Mouse (Mus musculus) limb, embryonic 12.5 days (tissue): ENCODE measurements around the gene Sacs. TPM values are rescaled to one million over a fixed set of nuclear protein-coding genes. Genes with fewer than 3 reads are reported as not detected.

Experiments
- ATAC-seq: fragments of 200-750 bp; cut with Nextera tagmentation; 2 replicates; pipeline ENCODE4 v1.8.0; 2017; ENCODE audit warnings: low read depth, moderate TSS enrichment; ENCODE audit not compliant: insufficient number of reproducible peaks, insufficient read depth, low FRiP score, low TSS enrichment
- H3K27ac ChIP-seq: fragments of 300-500 bp; sonication (generic); 2 replicates; pipeline ENCODE4 v1.5.1; 2016; ENCODE audit warnings: mild to moderate bottlenecking, moderate library complexity
- H3K27me3 ChIP-seq: fragments of 300-500 bp; sonication (generic); 2 replicates; pipeline ENCODE4 v1.6.1; 2016; ENCODE audit warnings: mild to moderate bottlenecking, moderate library complexity
- H3K36me3 ChIP-seq: fragments of 300-500 bp; sonication (generic); 2 replicates; pipeline ENCODE4 v1.6.1; 2016; ENCODE audit warnings: mild to moderate bottlenecking, moderate library complexity
- H3K4me1 ChIP-seq: fragments of 300-500 bp; sonication (generic); replicated peaks from 2 replicates; pipeline ENCODE4 v1.6.1; 2016
- H3K4me2 ChIP-seq: fragments of 300-500 bp; sonication (generic); 2 replicates; pipeline ENCODE4 v1.6.1; 2016; ENCODE audit warnings: mild to moderate bottlenecking, moderate library complexity
- H3K4me3 ChIP-seq: fragments of 300-500 bp; sonication (generic); replicated peaks from 2 replicates; pipeline ENCODE4 v1.5.1; 2016; ENCODE audit warnings: mild to moderate bottlenecking
- H3K9ac ChIP-seq: fragments of 300-500 bp; sonication (generic); replicated peaks from 2 replicates; pipeline ENCODE4 v1.6.1; 2016; ENCODE audit warnings: mild to moderate bottlenecking, moderate library complexity
- H3K9me3 ChIP-seq: fragments of 300-500 bp; sonication (generic); 2 replicates; pipeline ENCODE4 v1.6.1; 2016; ENCODE audit warnings: mild to moderate bottlenecking, moderate library complexity
- WGBS: fragments of 180-500 bp; shearing (Covaris S2); methylation state at CpG from one replicate; pipeline ENCODE4 v1.1.7; 2016; 5-methylcytosine and 5-hydroxymethylcytosine counted together
- polyA plus RNA-seq: library from polyadenylated mRNA; unstranded; fragments of >200 nt; fragmentation: Nextera tagmentation; extraction: Ambion mirVana; gene quantifications from 2 replicates; pipeline ENCODE4 v1.2.1, GENCODE M21; 2016

The Sacs gene
- polyA plus RNA-seq, 1 experiment from 2014 or later, result 3.4 TPM

- 96% methylated on average over 6 of the region's 6 CpGs for WGBS
These were observed 73.5 kb downstream of the Sacs start for GRCm38 (mm10) chr14:61211754-61212153.

GRCm38 (mm10) chr14:61221166-61221565 lies 82.9 kb downstream of the Sacs start:
- ATAC-seq, result no peak
- H3K36me3 ChIP-seq, result no peaks in the 10 kb centered on the region
- H3K9me3 ChIP-seq, result no peaks in the 10 kb centered on the region
- H3K4me2 ChIP-seq, result no peak overlapping the region
- no peak overlapping the region for H3K9ac ChIP-seq
- H3K4me1 ChIP-seq, result peaks cover 12% of the 10 kb centered on the region
- WGBS, result 44% methylated on average over 5 of the region's 5 CpGs
- no peak overlapping the region for H3K27ac ChIP-seq
- no peak overlapping the region for H3K4me3 ChIP-seq
- H3K27me3 ChIP-seq, result no peaks in the 10 kb centered on the region

More at GRCm38 (mm10) chr14:61211754-61212153, 73.5 kb downstream of the Sacs start:
- Histone ChIP-seq H3K9me3 (0 out of 2 replicates have a peak, but pooled peaks cover 3% of the 10 kb centered on the region), H3K4me1 (no peaks in the 10 kb centered on the region), H3K27ac (no peak overlapping the region), H3K4me2 (no peak overlapping the region), H3K4me3 (no peak overlapping the region), H3K9ac (no peak overlapping the region), H3K27me3 (no peaks in the 10 kb centered on the region), H3K36me3 (peaks cover 54% of the 10 kb centered on the region)
- no peak for ATAC-seq

- Histone ChIP-seq H3K4me3 (no peak overlapping the region), H3K36me3 (no peaks in the 10 kb centered on the region), H3K27ac (no peak overlapping the region), H3K4me1 (peaks cover 12% of the 10 kb centered on the region), H3K4me2 (no peak overlapping the region), H3K27me3 (no peaks in the 10 kb centered on the region), H3K9ac (no peak overlapping the region), H3K9me3 (no peaks in the 10 kb centered on the region)
- no peak for ATAC-seq
- 9% methylated on average over 6 of the region's 6 CpGs for WGBS
These were observed 84.2 kb downstream of the Sacs start for GRCm38 (mm10) chr14:61222506-61222905.

GRCm38 (mm10) chr14:61223740-61224139 lies 85.5 kb downstream of the Sacs start:
- Histone ChIP-seq H3K36me3 (no peaks in the 10 kb centered on the region), H3K27me3 (no peaks in the 10 kb centered on the region), H3K9ac (no peak overlapping the region), H3K4me1 (peaks cover 12% of the 10 kb centered on the region), H3K9me3 (no peaks in the 10 kb centered on the region), H3K4me3 (no peak overlapping the region), H3K27ac (no peak overlapping the region), H3K4me2 (no peak overlapping the region)
- 38% methylated on average over 4 of the region's 4 CpGs for WGBS
- no peak for ATAC-seq

GRCm38 (mm10) chr14:61224387-61225077 lies 86.3 kb downstream of the Sacs start:
- 84% methylated on average over 5 of the region's 5 CpGs for WGBS
- ATAC-seq, result no peak
- H3K4me1 ChIP-seq, result peaks cover 12% of the 10 kb centered on the region
- no peak overlapping the region for H3K4me2 ChIP-seq
- no peaks in the 10 kb centered on the region for H3K36me3 ChIP-seq
- H3K27me3 ChIP-seq, result no peaks in the 10 kb centered on the region
- H3K4me3 ChIP-seq, result no peak overlapping the region
- no peak overlapping the region for H3K27ac ChIP-seq
- no peak overlapping the region for H3K9ac ChIP-seq
- H3K9me3 ChIP-seq, result no peaks in the 10 kb centered on the region

GRCm38 (mm10) chr14:61226151-61226550 lies 87.9 kb downstream of the Sacs start:
- Histone ChIP-seq H3K36me3 (no peaks in the 10 kb centered on the region), H3K9ac (no peak overlapping the region), H3K27me3 (no peaks in the 10 kb centered on the region), H3K4me2 (no peak overlapping the region), H3K4me1 (peaks cover 12% of the 10 kb centered on the region), H3K9me3 (no peaks in the 10 kb centered on the region), H3K27ac (no peak overlapping the region), H3K4me3 (no peak overlapping the region)
- WGBS, result 70% methylated on average over 1 of the region's 1 CpGs
- no peak for ATAC-seq

- Histone ChIP-seq H3K9ac (no peak overlapping the region), H3K4me3 (no peak overlapping the region), H3K27ac (no peak overlapping the region), H3K9me3 (no peaks in the 10 kb centered on the region), H3K36me3 (no peaks in the 10 kb centered on the region), H3K4me2 (no peak overlapping the region), H3K27me3 (no peaks in the 10 kb centered on the region), H3K4me1 (no peaks in the 10 kb centered on the region)
- no peak for ATAC-seq
- 89% methylated on average over 5 of the region's 5 CpGs for WGBS
These were observed 91.5 kb downstream of the Sacs start for GRCm38 (mm10) chr14:61229763-61230162.

GRCm38 (mm10) chr14:61230179-61230578 lies 91.9 kb downstream of the Sacs start:
- Histone ChIP-seq H3K9ac (no peak overlapping the region), H3K4me3 (no peak overlapping the region), H3K4me2 (no peak overlapping the region), H3K9me3 (no peaks in the 10 kb centered on the region), H3K4me1 (no peaks in the 10 kb centered on the region), H3K36me3 (no peaks in the 10 kb centered on the region), H3K27ac (no peak overlapping the region), H3K27me3 (no peaks in the 10 kb centered on the region)
- 95% methylated on average over 4 of the region's 4 CpGs for WGBS
- no peak for ATAC-seq

- Histone ChIP-seq H3K27me3 (no peaks in the 10 kb centered on the region), H3K27ac (no peak overlapping the region), H3K9ac (no peak overlapping the region), H3K4me3 (no peak overlapping the region), H3K9me3 (no peaks in the 10 kb centered on the region), H3K4me2 (no peak overlapping the region), H3K36me3 (no peaks in the 10 kb centered on the region), H3K4me1 (no peaks in the 10 kb centered on the region)
- WGBS, result 88% methylated on average over 13 of the region's 13 CpGs
- no peak for ATAC-seq
These were observed 93.8 kb downstream of the Sacs start for GRCm38 (mm10) chr14:61232016-61232568.

GRCm38 (mm10) chr14:61235846-61236474 lies 97.7 kb downstream of the Sacs start:
- H3K4me2 ChIP-seq, result no peak overlapping the region
- H3K27ac ChIP-seq, result no peak overlapping the region
- H3K36me3 ChIP-seq, result no peaks in the 10 kb centered on the region
- 60% methylated on average over 5 of the region's 5 CpGs for WGBS
- no peak overlapping the region for H3K4me3 ChIP-seq
- H3K9ac ChIP-seq, result no peak overlapping the region
- no peaks in the 10 kb centered on the region for H3K4me1 ChIP-seq
- H3K27me3 ChIP-seq, result no peaks in the 10 kb centered on the region
- H3K9me3 ChIP-seq, result no peaks in the 10 kb centered on the region
- no peak for ATAC-seq

- Histone ChIP-seq H3K4me3 (no peak overlapping the region), H3K4me1 (no peaks in the 10 kb centered on the region), H3K36me3 (no peaks in the 10 kb centered on the region), H3K4me2 (no peak overlapping the region), H3K9me3 (no peaks in the 10 kb centered on the region), H3K27me3 (no peaks in the 10 kb centered on the region), H3K9ac (no peak overlapping the region), H3K27ac (no peak overlapping the region)
- WGBS, result 26% methylated on average over 4 of the region's 4 CpGs
- no peak for ATAC-seq
These were observed 98.9 kb downstream of the Sacs start for GRCm38 (mm10) chr14:61237101-61237654.
